9 mouse cellular contexts compared by ENCODE assay signal in genomic region chr11:116494474-116495174, GRCm38 (mm10). TPM values are rescaled to one million over a fixed set of nuclear protein-coding genes. Genes with fewer than 3 reads are reported as not detected.
DNase-seq lines count a peak whose midpoint lies in the region; ATAC-seq lines count a peak whose summit lies in the region.
"Had no signal": no experiment of that assay in that cellular context is flagged by ENCODE, and none has a peak within 500 bp of the region (broad histone marks: within the 10 kb centered on the region; RNA-seq: fewer than 3 reads in every experiment).

No protein-coding gene starts in this region.

- no peak overlapping the region for H3K4me3 ChIP-seq in neural tube, embryonic 12.5 days
- H3K4me3 ChIP-seq: limb, embryonic 13.5 days had no signal

- H3K9ac ChIP-seq in neural tube, embryonic 12.5 days: no peak overlapping the region
- H3K9ac ChIP-seq: limb, embryonic 13.5 days had no signal

- peak overlapping the region; percentile 16; the same call in 1 of the 2 replicates for H3K4me2 ChIP-seq in neural tube, embryonic 12.5 days (replicated peaks)
- H3K4me2 ChIP-seq: limb, embryonic 13.5 days had no signal

- no peaks in the 10 kb centered on the region for H3K9me3 ChIP-seq in neural tube, embryonic 12.5 days
- H3K9me3 ChIP-seq: limb, embryonic 13.5 days had no signal

- ATAC-seq in neural tube, embryonic 12.5 days (ENCODE audit: low FRiP score, low read depth): no peak

- WGBS in neural tube, embryonic 12.5 days: 58% methylated on average over 13 of the region's 13 CpGs

- no peak overlapping the region for H3K27ac ChIP-seq in neural tube, embryonic 12.5 days

- H3K27me3 ChIP-seq in neural tube, embryonic 12.5 days (replicated peaks): no peaks in the 10 kb centered on the region
- H3K27me3 ChIP-seq: limb, embryonic 13.5 days had no signal

- no peak for DNase-seq in neural tube, embryonic 10.5 days (ENCODE audit: extremely low spot score, low spot score)
- DNase-seq in heart, adult 8-10 months (ENCODE audit: low spot score): peak; percentile 83
- peak; percentile 59 for DNase-seq in kidney, adult 9 months
- DNase-seq in lung, postnatal 14 days: peak; percentile 77
- peak; percentile 28 for DNase-seq in right cerebral cortex, postnatal 4 days
- DNase-seq in cerebellum, postnatal 36 days: no peak
- DNase-seq in B cell, adult 2 months: no peak

- H3K36me3 ChIP-seq in neural tube, embryonic 12.5 days: no peaks in the 10 kb centered on the region
- H3K36me3 ChIP-seq: limb, embryonic 13.5 days had no signal

- peaks cover 8% of the 10 kb centered on the region; the same call in 1 of the 2 replicates for H3K4me1 ChIP-seq in neural tube, embryonic 12.5 days

RNA-seq across cellular contexts. Expression of gene Prpsap1, which starts 0.6 kb away (rescaled TPM):
- 199 and 200 TPM in 2 replicates for polyA plus RNA-seq in neural tube, embryonic 12.5 days (2016; fragmentation: Nextera tagmentation; extraction: Ambion mirVana)
- total RNA-seq in heart, adult 8-10 months (2022): 10 to 100 TPM; 24.5 to 29.9 (median 26.0) TPM

RNA-seq across cellular contexts. Expression of gene Qrich2, which starts 28.6 kb away (rescaled TPM):
- not detected in 2 replicates for polyA plus RNA-seq in neural tube, embryonic 12.5 days (2016; fragmentation: Nextera tagmentation; extraction: Ambion mirVana)
- under 1 TPM in 1 of 4 experiments, not detected in 3; 0.03 TPM for total RNA-seq in heart, adult 8-10 months (2022)

RNA-seq across cellular contexts. Expression of gene Sphk1, which starts 36.1 kb away (rescaled TPM):
- 7.6 and 9.3 TPM in 2 replicates for polyA plus RNA-seq in neural tube, embryonic 12.5 days (2016; fragmentation: Nextera tagmentation; extraction: Ambion mirVana)
- total RNA-seq in heart, adult 8-10 months (2022): 1 to 10 TPM in 1 of 4 experiments, under 1 TPM in 3; 0.57 to 1.3 (median 0.98) TPM

Comparison
In these comparisons a context has a peak if more than half of its experiments do, and no peak if none do; other contexts are left out.
1. DNase-seq: peak in heart, adult 8-10 months (single experiment), kidney, adult 9 months (single experiment), lung, postnatal 14 days (single experiment) and right cerebral cortex, postnatal 4 days (single experiment); none in neural tube, embryonic 10.5 days (single experiment), cerebellum, postnatal 36 days (0 of 2) and B cell, adult 2 months (0 of 2).